Mouse (Mus musculus) NIH3T3 (cell line): ENCODE results near the gene Cd3e.
A peak's percentile ranks its signal among the peaks of the same experiment; 100 is the strongest.
"Not testable (repeated sequence)": the region's sequence is repeated elsewhere in the genome, so short reads cannot be mapped to it uniquely, and the experiment has no call there.

Source experiments
- DNase-seq: peaks from one replicate; pipeline ENCODE4 v3.0.0-alpha.2; 2012; ENCODE audit warnings: low read depth

Gene Cd3e

GRCm38 (mm10) chr9:45009180-45010078, at the start of gene Cd3e:
Gene Cd3e, minus strand, starts transcription at chr9:45009627.
- no peak for DNase-seq

GRCm38 (mm10) chr9:45058304-45058940, 49.0 kb upstream of the Cd3e start:
- no peak for DNase-seq

- no peak for DNase-seq
Observed at GRCm38 (mm10) chr9:45055082-45055713, 45.8 kb upstream of the Cd3e start, which contains the start of gene Mpzl3. Gene Mpzl3, plus strand, starts transcription at chr9:45055186.

- DNase-seq, result no peak
Observed at GRCm38 (mm10) chr9:45050301-45050700, 40.9 kb upstream of the Cd3e start.

GRCm38 (mm10) chr9:45049731-45050130, 40.3 kb upstream of the Cd3e start:
- no peak for DNase-seq

- DNase-seq, result peak; percentile 52
Observed at GRCm38 (mm10) chr9:45048511-45048910, 39.1 kb upstream of the Cd3e start.

GRCm38 (mm10) chr9:45046973-45047372, 37.5 kb upstream of the Cd3e start:
- DNase-seq, result no peak

- DNase-seq, result no peak
Observed at GRCm38 (mm10) chr9:45042947-45043346, 33.5 kb upstream of the Cd3e start.

- no peak for DNase-seq
Observed at GRCm38 (mm10) chr9:45042056-45042720, 32.8 kb upstream of the Cd3e start.

- DNase-seq, result peak; percentile 5
Observed at GRCm38 (mm10) chr9:45041131-45041838, 31.9 kb upstream of the Cd3e start.

GRCm38 (mm10) chr9:45040066-45040845, 30.8 kb upstream of the Cd3e start:
- no peak for DNase-seq

GRCm38 (mm10) chr9:45039499-45039898, 30.1 kb upstream of the Cd3e start, which contains the start of gene Mpzl2:
Gene Mpzl2, plus strand, starts transcription at chr9:45039799.
- no peak for DNase-seq

GRCm38 (mm10) chr9:45037803-45038202, 28.4 kb upstream of the Cd3e start:
- not testable (repeated sequence) for DNase-seq

GRCm38 (mm10) chr9:45034526-45034925, 25.1 kb upstream of the Cd3e start:
- no peak for DNase-seq

GRCm38 (mm10) chr9:45032261-45032660, 22.8 kb upstream of the Cd3e start:
- DNase-seq, result no peak

- DNase-seq, result no peak
Observed at GRCm38 (mm10) chr9:45030341-45030740, 20.9 kb upstream of the Cd3e start.

- DNase-seq, result no peak
Observed at GRCm38 (mm10) chr9:45027376-45027775, 17.9 kb upstream of the Cd3e start.

- DNase-seq, result no peak
Observed at GRCm38 (mm10) chr9:45024187-45024586, 14.8 kb upstream of the Cd3e start.

- no peak for DNase-seq
Observed at GRCm38 (mm10) chr9:45023638-45024037, 14.2 kb upstream of the Cd3e start.

- peak; percentile 75 for DNase-seq
Observed at GRCm38 (mm10) chr9:45022800-45023199, 13.4 kb upstream of the Cd3e start.

- DNase-seq, result no peak
Observed at GRCm38 (mm10) chr9:45018031-45018430, 8.6 kb upstream of the Cd3e start.
